Mouse (Mus musculus) midbrain, embryonic 16.5 days (tissue): ENCODE measurements around the gene Clpx. TPM values are rescaled to one million over a fixed set of nuclear protein-coding genes. Genes with fewer than 3 reads are reported as not detected.
"Not testable (repeated sequence)": the region's sequence is repeated elsewhere in the genome, so short reads cannot be mapped to it uniquely, and the experiment has no call there.

Experiments
- ATAC-seq: fragments of 200-750 bp; cut with Nextera tagmentation; 2 replicates; pipeline ENCODE4 v1.8.0; 2017; ENCODE audit warnings: moderate TSS enrichment
- H3K27ac ChIP-seq: fragments of 300-500 bp; sonication (generic); 2 replicates; pipeline ENCODE4 v1.5.1; 2014; ENCODE audit warnings: mild to moderate bottlenecking, low read length, mixed read lengths
- H3K27me3 ChIP-seq: fragments of 300-500 bp; sonication (generic); 2 replicates; pipeline ENCODE4 v1.6.1; 2014; ENCODE audit warnings: low read depth, low read length, mixed read lengths; ENCODE audit not compliant: control insufficient read depth, insufficient read depth
- H3K36me3 ChIP-seq: fragments of 300-500 bp; sonication (generic); 2 replicates; pipeline ENCODE4 v1.6.1; 2014; ENCODE audit warnings: mild to moderate bottlenecking, low read length, moderate library complexity, mixed read lengths; ENCODE audit not compliant: control insufficient read depth, insufficient read depth
- H3K4me1 ChIP-seq: fragments of 300-500 bp; sonication (generic); 2 replicates; pipeline ENCODE4 v1.6.1; 2014; ENCODE audit warnings: mild to moderate bottlenecking, low read length, mixed read lengths; ENCODE audit not compliant: control insufficient read depth, insufficient read depth
- H3K4me2 ChIP-seq: fragments of 300-500 bp; sonication (generic); 2 replicates; pipeline ENCODE4 v1.6.1; 2014; ENCODE audit warnings: mild to moderate bottlenecking, low read length, mixed read lengths
- H3K4me3 ChIP-seq: fragments of 300-500 bp; sonication (generic); 2 replicates; pipeline ENCODE4 v1.5.1; 2014; ENCODE audit warnings: low read depth, mild to moderate bottlenecking, low read length, moderate library complexity, mixed read lengths
- H3K9ac ChIP-seq: fragments of 300-500 bp; sonication (generic); 2 replicates; pipeline ENCODE4 v1.6.1; 2014; ENCODE audit warnings: low read depth, low read length, mixed read lengths
- H3K9me3 ChIP-seq: fragments of 300-500 bp; sonication (generic); replicated peaks from 2 replicates; pipeline ENCODE4 v1.6.1; 2014; ENCODE audit warnings: mild to moderate bottlenecking, low read length, mixed read lengths; ENCODE audit not compliant: control insufficient read depth, poor library complexity, severe bottlenecking
- WGBS: fragments of 180-500 bp; shearing (Covaris S2); extraction: QIAGEN DNeasy Blood & Tissue Kit; methylation state at CpG from one replicate; pipeline ENCODE4 v1.1.7; 2014; 5-methylcytosine and 5-hydroxymethylcytosine counted together
- polyA plus RNA-seq: library from polyadenylated mRNA; unstranded; fragments of >200 nt; fragmentation: Nextera tagmentation; extraction: Ambion mirVana; gene quantifications from 2 replicates; pipeline ENCODE4 v1.2.1, GENCODE M21; 2015

The Clpx gene
- polyA plus RNA-seq, 1 experiment from 2014 or later = 38.0 TPM

- Histone ChIP-seq H3K36me3 (no peaks in the 10 kb centered on the region), H3K27me3 (no peaks in the 10 kb centered on the region), H3K27ac (no peak overlapping the region), H3K9ac (no peak overlapping the region), H3K4me3 (no peak overlapping the region), H3K9me3 (no peaks in the 10 kb centered on the region), H3K4me1 (no peaks in the 10 kb centered on the region), H3K4me2 (no peak overlapping the region)
- 3% methylated on average over 3 of the region's 3 CpGs for whole genome bisulfite sequencing
- no peak for ATAC-seq
These were observed 10.8 kb upstream of the Clpx start for GRCm38 (mm10) chr9:65283301-65283700.

DNA sequence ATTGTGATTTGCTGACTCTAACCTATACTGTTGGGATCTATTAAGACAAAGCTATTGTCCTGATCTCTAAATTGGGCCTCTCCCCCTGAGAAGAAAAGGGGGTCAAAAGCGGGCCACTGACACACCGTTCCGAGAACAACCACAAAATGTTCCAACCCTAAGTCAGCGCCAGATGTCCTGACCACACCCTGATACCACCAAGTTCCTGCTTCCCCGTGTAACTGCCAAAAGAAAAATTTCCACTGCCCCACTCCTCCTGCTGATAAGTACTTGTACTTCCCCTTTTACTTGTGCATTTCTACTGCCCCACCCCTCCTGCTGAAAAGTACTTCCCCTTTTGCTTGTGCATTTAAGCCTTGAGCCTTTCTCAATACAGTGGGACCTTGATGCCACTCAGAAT is 5.8 kb upstream of the Clpx start:
- H3K27me3 ChIP-seq, H3K4me2 ChIP-seq, ATAC-seq, H3K9me3 ChIP-seq, H3K9ac ChIP-seq, H3K36me3 ChIP-seq, H3K4me1 ChIP-seq, H3K4me3 ChIP-seq, H3K27ac ChIP-seq: not testable (repeated sequence)
- 93% methylated on average over 5 of the region's 5 CpGs for WGBS

DNA sequence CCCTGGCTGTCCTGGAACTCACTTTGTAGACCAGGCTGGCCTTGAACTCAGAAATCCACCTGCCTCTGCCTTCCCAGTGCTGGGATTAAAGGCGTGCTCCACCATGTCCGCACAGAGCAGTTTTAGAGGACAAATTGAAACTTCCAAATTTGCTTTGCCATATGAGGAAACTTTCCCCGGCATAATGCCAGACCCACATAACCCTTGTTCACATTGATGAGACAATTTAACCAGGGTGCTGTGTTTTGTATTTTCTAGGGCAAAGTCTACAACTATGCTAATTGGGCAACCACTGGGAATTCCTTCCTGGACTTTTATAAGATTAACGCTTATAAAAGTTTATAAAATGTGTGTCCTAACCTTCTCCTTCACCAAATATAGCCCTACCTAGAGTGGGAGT is 4.1 kb upstream of the Clpx start:
- H3K27ac ChIP-seq = no peak overlapping the region
- H3K4me3 ChIP-seq = no peak overlapping the region
- 94% methylated on average over 4 of the region's 4 CpGs for WGBS
- no peaks in the 10 kb centered on the region for H3K36me3 ChIP-seq
- peaks cover 9% of the 10 kb centered on the region for H3K4me1 ChIP-seq
- no peaks in the 10 kb centered on the region for H3K9me3 ChIP-seq
- H3K27me3 ChIP-seq = no peaks in the 10 kb centered on the region
- no peak for ATAC-seq
- no peak overlapping the region for H3K9ac ChIP-seq
- H3K4me2 ChIP-seq = no peak overlapping the region

DNA sequence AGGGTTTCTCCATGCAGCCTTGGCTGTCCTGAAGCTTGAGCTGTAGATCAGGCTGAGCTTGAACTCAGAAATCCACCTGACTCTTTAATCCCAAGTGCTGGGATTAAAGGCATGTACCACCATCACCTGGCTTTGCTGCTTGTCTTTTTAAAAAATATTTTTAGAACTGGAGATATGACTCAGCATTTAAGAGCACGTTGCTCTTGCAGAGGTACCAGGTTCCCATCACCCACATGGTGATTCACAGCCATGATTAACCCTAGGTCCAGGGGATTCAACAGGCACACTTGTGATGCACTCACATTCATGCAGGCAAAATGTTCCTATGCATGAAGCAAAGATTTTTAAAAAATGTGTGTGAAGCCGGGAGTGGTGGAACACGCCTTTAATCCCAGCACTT is 1.6 kb upstream of the Clpx start:
- Histone ChIP-seq H3K27me3 (no peaks in the 10 kb centered on the region), H3K4me3 (no peak overlapping the region), H3K9me3 (no peaks in the 10 kb centered on the region), H3K4me2 (no peak overlapping the region), H3K4me1 (peaks cover 20% of the 10 kb centered on the region), H3K27ac (no peak overlapping the region), H3K9ac (no peak overlapping the region), H3K36me3 (0 out of 2 replicates have a peak, but pooled peaks cover 2% of the 10 kb centered on the region)
- WGBS = 96% methylated on average over 3 of the region's 3 CpGs
- ATAC-seq = no peak

- Histone ChIP-seq H3K9me3 (no peaks in the 10 kb centered on the region), H3K27ac (peak overlapping the region; percentile 72; the same call in 1 of the 2 replicates), H3K27me3 (no peaks in the 10 kb centered on the region), H3K36me3 (0 out of 2 replicates have a peak, but pooled peaks cover 3% of the 10 kb centered on the region), H3K4me2 (peak overlapping the region; percentile 83), H3K9ac (peak overlapping the region; percentile 54), H3K4me3 (peak overlapping the region; percentile 98), H3K4me1 (peaks cover 20% of the 10 kb centered on the region)
- 41% methylated on average over 5 of the region's 5 CpGs for whole genome bisulfite sequencing
- no peak for ATAC-seq
These were observed 941 bp upstream of the Clpx start for GRCm38 (mm10) chr9:65293119-65293518.

DNA sequence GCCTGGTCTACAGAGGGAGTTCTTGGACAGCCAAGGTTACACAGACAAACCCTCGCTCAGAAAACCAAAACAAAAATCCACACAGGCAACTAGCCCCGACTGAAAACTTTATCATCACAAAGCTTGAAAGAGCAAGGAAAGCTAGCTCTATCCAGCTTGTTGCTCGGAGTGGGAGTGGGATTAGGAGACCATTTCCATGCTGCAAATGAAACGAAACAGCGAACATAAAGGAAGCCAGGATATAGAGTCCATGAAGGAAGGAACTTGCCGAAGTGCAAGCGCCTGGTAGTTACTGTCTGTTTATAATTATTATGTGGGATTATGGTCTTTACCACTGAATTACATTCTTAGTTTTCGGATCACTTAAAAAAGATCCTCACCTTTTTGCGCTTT is 484 bp upstream of the Clpx start:
- no peaks in the 10 kb centered on the region for H3K9me3 ChIP-seq
- H3K27me3 ChIP-seq = no peaks in the 10 kb centered on the region
- 0 out of 2 replicates have a peak, but pooled peaks cover 3% of the 10 kb centered on the region for H3K36me3 ChIP-seq
- H3K4me1 ChIP-seq = peaks cover 20% of the 10 kb centered on the region
- H3K4me2 ChIP-seq = peak overlapping the region; percentile 83
- ATAC-seq = peak; percentile 52
- H3K27ac ChIP-seq = peak overlapping the region; percentile 72
- H3K4me3 ChIP-seq = peak overlapping the region; percentile 98
- H3K9ac ChIP-seq = peak overlapping the region; percentile 54
- WGBS = under 1% methylated on average over 9 of the region's 9 CpGs

DNA sequence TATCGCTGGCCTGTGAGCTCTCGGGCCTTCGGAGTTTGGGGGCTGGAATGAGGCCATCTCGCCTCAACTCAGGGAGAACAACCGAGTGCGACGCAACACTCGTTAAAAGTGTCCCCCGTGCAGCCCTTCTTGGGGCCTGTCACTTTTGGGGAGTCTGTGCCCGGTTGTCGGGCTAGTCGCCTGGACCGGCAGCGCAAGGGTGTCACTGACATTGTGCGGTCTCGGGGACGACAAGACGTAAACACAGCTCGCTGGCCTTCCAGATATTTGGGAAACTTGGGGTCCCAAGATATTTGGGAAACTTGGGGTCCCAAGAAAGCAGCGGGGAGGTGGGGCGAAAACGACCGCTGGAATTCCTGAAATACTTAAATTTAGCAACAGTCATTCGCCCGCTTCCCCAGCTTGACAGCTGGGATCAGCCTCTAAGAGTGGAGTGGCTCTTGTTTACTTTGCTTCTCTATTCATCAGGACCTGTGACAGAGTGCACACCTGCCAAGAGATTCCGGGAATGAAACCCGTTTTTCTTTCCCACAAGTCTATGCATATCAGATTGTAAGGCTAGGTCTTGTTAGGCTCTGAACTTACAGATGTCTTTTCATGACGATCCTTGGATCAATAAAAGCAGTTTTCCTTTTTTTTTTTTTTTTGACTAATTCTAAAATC is 787 bp downstream of the Clpx start:
- peak overlapping the region; percentile 97 for H3K9ac ChIP-seq
- no peaks in the 10 kb centered on the region for H3K9me3 ChIP-seq
- H3K4me1 ChIP-seq = peaks cover 20% of the 10 kb centered on the region
- ATAC-seq = peak; percentile 34; the same call in 1 of the 2 replicates
- peak overlapping the region; percentile 97 for H3K4me2 ChIP-seq
- no peaks in the 10 kb centered on the region for H3K27me3 ChIP-seq
- WGBS = 3% methylated on average over 28 of the region's 28 CpGs
- peak overlapping the region; percentile 98 for H3K4me3 ChIP-seq
- peak overlapping the region; percentile 88 for H3K27ac ChIP-seq
- 0 out of 2 replicates have a peak, but pooled peaks cover 3% of the 10 kb centered on the region for H3K36me3 ChIP-seq

GRCm38 (mm10) chr9:65297056-65297455 is 3.0 kb downstream of the Clpx start:
- no peaks in the 10 kb centered on the region for H3K27me3 ChIP-seq
- H3K4me3 ChIP-seq = no peak overlapping the region
- H3K36me3 ChIP-seq = peaks cover 5% of the 10 kb centered on the region
- ATAC-seq = no peak
- H3K4me2 ChIP-seq = no peak overlapping the region
- H3K9me3 ChIP-seq = no peaks in the 10 kb centered on the region
- H3K4me1 ChIP-seq = peaks cover 20% of the 10 kb centered on the region
- no peak overlapping the region for H3K9ac ChIP-seq
- WGBS = 99% methylated on average over 2 of the region's 2 CpGs
- no peak overlapping the region for H3K27ac ChIP-seq

DNA sequence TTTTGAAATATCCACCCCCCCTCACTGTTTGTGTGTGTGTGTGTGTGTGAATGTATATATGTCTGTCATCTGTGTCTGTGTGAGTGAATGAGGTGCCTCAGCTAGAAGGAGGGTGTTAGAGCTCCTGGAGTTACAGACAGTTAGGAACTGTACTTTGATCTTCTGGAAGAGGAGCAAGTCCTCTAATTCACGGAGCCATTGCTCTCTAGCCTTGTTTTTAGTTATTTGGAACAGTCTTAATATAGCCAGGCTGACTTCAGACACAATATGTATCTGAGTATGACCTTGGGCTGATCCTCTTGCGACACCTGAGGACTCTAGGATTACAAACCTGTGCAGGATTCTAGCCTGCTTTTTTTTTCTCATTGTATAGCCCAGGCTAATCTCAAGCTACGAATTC is 4.7 kb downstream of the Clpx start:
- Histone ChIP-seq H3K36me3 (peaks cover 17% of the 10 kb centered on the region), H3K4me1 (peaks cover 14% of the 10 kb centered on the region), H3K4me3 (no peak overlapping the region), H3K9ac (no peak overlapping the region), H3K27ac (no peak overlapping the region), H3K27me3 (no peaks in the 10 kb centered on the region), H3K9me3 (no peaks in the 10 kb centered on the region), H3K4me2 (no peak overlapping the region)
- ATAC-seq = no peak
- 81% methylated on average over 3 of the region's 3 CpGs for WGBS
